In the genomic region with DNA sequence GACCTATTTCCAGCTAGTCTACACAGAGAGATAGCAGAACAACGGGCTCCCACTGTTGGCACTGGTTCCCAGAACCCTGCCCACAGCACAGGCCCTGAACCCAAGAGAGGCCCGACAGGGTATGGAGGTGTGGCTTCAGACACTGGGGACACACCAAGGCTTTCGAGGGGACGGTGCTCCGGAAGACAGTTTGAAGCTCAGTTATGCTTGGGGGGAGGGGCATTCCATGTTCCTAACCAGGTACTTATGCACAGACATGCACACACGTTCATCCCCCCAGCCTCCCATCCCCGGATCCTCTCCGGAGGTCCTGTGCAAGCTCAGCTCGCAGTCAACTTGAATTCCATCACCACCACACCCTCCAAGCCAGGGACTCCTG, we compare ENCODE assay signal across 8 mouse cellular contexts. TPM values are rescaled to one million over a fixed set of nuclear protein-coding genes. Genes with fewer than 3 reads are reported as not detected.
DNase-seq lines count a peak whose midpoint lies in the region; ATAC-seq and TF ChIP-seq lines count a peak whose summit lies in the region.
"Had no signal": no experiment of that assay in that cellular context is flagged by ENCODE, and none has a peak within 500 bp of the region (broad histone marks: within the 10 kb centered on the region; RNA-seq: fewer than 3 reads in every experiment).

No protein-coding gene starts in this region.

- in situ Hi-C loops in CH12.LX (cut with MboI; ENCODE audit: low pct_ligation_motif_present, low pct_unique_long_range_greater_than_20kb, low sequenced_read_pairs) = loop anchor here (5.0 kb wide), 1 partner anchor 65 kb away; no protein-coding TSS in a partner anchor

- no peak for TF ChIP-seq RAD21 in CH12.LX (IDR thresholded peaks at IDR 0.05; ENCODE audit: low read depth, low read length)

- TF ChIP-seq POLR2A in CH12.LX (IDR thresholded peaks at IDR 0.05; ENCODE audit: low read depth, low read length) = no peak

- DNase-seq in CH12.LX (ENCODE audit: extremely low read depth) = no peak
- peak; percentile 75 to 79 for DNase-seq in spleen, postnatal 36 days (ENCODE audit: low spot score in 2 of 2)
- DNase-seq in ovary, adult 18-20 months (ENCODE audit: low spot score) = no peak
- DNase-seq in gastrocnemius, postnatal 4 days (ENCODE audit: low spot score in 2 of 2) = no peak
- DNase-seq in kidney, postnatal 25 days = no peak

- H3K79me2 ChIP-seq in CH12.LX (replicated peaks; ENCODE audit: control insufficient read depth, extremely low read depth, insufficient read depth, poor library complexity, severe bottlenecking) = no peaks in the 10 kb centered on the region

- no peak for TF ChIP-seq EP300 in CH12.LX (IDR thresholded peaks at IDR 0.05; ENCODE audit: low read length)

- peaks cover 52 to 64% of the 10 kb centered on the region in 2 experiments for H3K4me1 ChIP-seq in CH12.LX (ENCODE audit: control insufficient read depth in 1 of 2, insufficient read depth in 2 of 2)
- peaks cover 16% of the 10 kb centered on the region for H3K4me1 ChIP-seq in brown adipose tissue, adult 24 weeks (ENCODE audit: control insufficient read depth, insufficient read depth, insufficient read length, low read length)
- peaks cover 54% of the 10 kb centered on the region for H3K4me1 ChIP-seq in hindbrain, embryonic 16.5 days (ENCODE audit: control insufficient read depth, insufficient read depth, low read depth, low read length)

- no peak for TF ChIP-seq CTCF in CH12.LX (conservative IDR thresholded peaks at IDR 0.05 in 1 of 2, IDR thresholded peaks at IDR 0.05 in 1 of 2; ENCODE audit: low read depth in 2 of 2, low read length in 2 of 2)

- 33% methylated on average over 9 of the region's 9 CpGs for WGBS in hindbrain, embryonic 16.5 days

- peak overlapping the region; percentile 39 for H3K4me2 ChIP-seq in CH12.LX (ENCODE audit: insufficient read depth, low read depth, poor library complexity, severe bottlenecking)
- peak overlapping the region; percentile 11 for H3K4me2 ChIP-seq in hindbrain, embryonic 16.5 days (ENCODE audit: low read length)

- H3K4me3 ChIP-seq in CH12.LX (replicated peaks in 1 of 3; ENCODE audit: low read depth in 2 of 3, low read length in 2 of 3, poor library complexity in 1 of 3) = peak overlapping the region in 1 of 3 experiments; percentile 12
- H3K4me3 ChIP-seq in brown adipose tissue, adult 24 weeks (ENCODE audit: insufficient read depth, low read depth, low read length) = 0 out of 2 replicates have a peak overlapping the region, but pooled peaks have one; percentile 2
- no peak overlapping the region for H3K4me3 ChIP-seq in hindbrain, embryonic 16.5 days (ENCODE audit: low read length)
- H3K4me3 ChIP-seq: heart, adult 2 months had no signal

- H3K27ac ChIP-seq in CH12.LX (ENCODE audit: insufficient read depth, low read depth) = peak overlapping the region; percentile 76
- no peak overlapping the region for H3K27ac ChIP-seq in brown adipose tissue, adult 24 weeks (replicated peaks; ENCODE audit: low read depth, low read length)
- H3K27ac ChIP-seq in hindbrain, embryonic 16.5 days (ENCODE audit: low read depth, low read length) = 0 out of 2 replicates have a peak overlapping the region, but pooled peaks have one; percentile 3
- H3K27ac ChIP-seq: heart, adult 2 months had no signal

- H3K9me3 ChIP-seq in CH12.LX (replicated peaks; ENCODE audit: low read length) = no peaks in the 10 kb centered on the region
- H3K9me3 ChIP-seq in hindbrain, embryonic 16.5 days (ENCODE audit: control insufficient read depth, low read length) = no peaks in the 10 kb centered on the region

- peaks cover 92% of the 10 kb centered on the region for H3K27me3 ChIP-seq in CH12.LX (replicated peaks)
- H3K27me3 ChIP-seq in hindbrain, embryonic 16.5 days (replicated peaks; ENCODE audit: control insufficient read depth, insufficient read depth, low read length) = no peaks in the 10 kb centered on the region

- H3K36me3 ChIP-seq in CH12.LX (replicated peaks in 1 of 2; ENCODE audit: control insufficient read depth in 1 of 2, insufficient read depth in 1 of 2, low read length in 1 of 2) = no peaks in the 10 kb centered on the region
- H3K36me3 ChIP-seq in hindbrain, embryonic 16.5 days (ENCODE audit: control insufficient read depth, insufficient read depth, low read length) = no peaks in the 10 kb centered on the region

- no peak for ATAC-seq in hindbrain, embryonic 16.5 days

- dilution Hi-C loops in CH12.LX (cut with MboI; ENCODE audit: extremely low pct_ligation_motif_present, extremely low pct_unique_long_range_greater_than_20kb, low sequenced_read_pairs) = no loop called here

- no peak overlapping the region for H3K9ac ChIP-seq in CH12.LX (ENCODE audit: insufficient read depth, low read depth)
- peak overlapping the region; percentile 35 for H3K9ac ChIP-seq in hindbrain, embryonic 16.5 days (ENCODE audit: low read depth, low read length)

TF ChIP-seq in CH12.LX, 34 proteins besides CTCF, POLR2A, EP300 and RAD21:
- TF ChIP-seq CHD1 (IDR thresholded peaks at IDR 0.05; ENCODE audit: low read depth, low read length) (no peak), UBTF (IDR thresholded peaks at IDR 0.05; ENCODE audit: low read depth, low read length) (no peak), USF1 (IDR thresholded peaks at IDR 0.05; ENCODE audit: low read depth, low read length) (no peak), PAX5 (IDR thresholded peaks at IDR 0.05; ENCODE audit: low read length) (no peak), GABPA (IDR thresholded peaks at IDR 0.05; ENCODE audit: insufficient replicate concordance, low read depth, low read length) (no peak), RCOR1 (conservative IDR thresholded peaks at IDR 0.05; ENCODE audit: low read depth, low read length) (no peak), SIN3A (IDR thresholded peaks at IDR 0.05; ENCODE audit: low read length) (no peak), HCFC1 (IDR thresholded peaks at IDR 0.05; ENCODE audit: low read depth, low read length) (no peak), MAZ (IDR thresholded peaks at IDR 0.05; ENCODE audit: low read depth, low read length) (no peak), JUN (IDR thresholded peaks at IDR 0.05; ENCODE audit: insufficient read depth, low read depth, low read length) (no peak), MXI1 (IDR thresholded peaks at IDR 0.05; ENCODE audit: low read depth, low read length) (no peak), POLR2AphosphoS2 (IDR thresholded peaks at IDR 0.05; ENCODE audit: low read depth, low read length) (no peak), ETS1 (conservative IDR thresholded peaks at IDR 0.05; ENCODE audit: low read depth, low read length) (no peak), ZC3H11A (IDR thresholded peaks at IDR 0.05; ENCODE audit: low read depth, low read length) (no peak), CHD2 (IDR thresholded peaks at IDR 0.05; ENCODE audit: low read length) (no peak), NRF1 (IDR thresholded peaks at IDR 0.05; ENCODE audit: low read depth, low read length) (no peak), NELFE (IDR thresholded peaks at IDR 0.05; ENCODE audit: low read depth, low read length) (no peak), MAFK (IDR thresholded peaks at IDR 0.05; ENCODE audit: insufficient replicate concordance, low read length) (no peak), JUND (conservative IDR thresholded peaks at IDR 0.05; ENCODE audit: low read depth, low read length) (no peak), MYC (IDR thresholded peaks at IDR 0.05; ENCODE audit: low read depth, low read length) (no peak)

RNA-seq across cellular contexts. Expression of gene Trp53i11, which starts 4.8 kb away (rescaled TPM):
- total RNA-seq in CH12.LX (2012; rRNA removed) (17.4 and 32.1 TPM in 2 replicates), CH12.LX (2014; rRNA removed) (0.36 and 0.49 TPM in 2 replicates)
- polyA plus RNA-seq in CH12.LX (2012; ENCODE audit: insufficient read length, low read depth) = 0.50 and 0.73 TPM in 2 replicates
- polyA plus RNA-seq in brown adipose tissue, adult 24 weeks (2012; ENCODE audit: insufficient read depth, insufficient read length, missing spikeins) = 7.6 and 14.4 TPM in 2 replicates
- polyA plus RNA-seq in hindbrain, embryonic 16.5 days (2015; fragmentation: Nextera tagmentation; extraction: Ambion mirVana) = 74.7 and 123 TPM in 2 replicates
- 10 to 100 TPM; 39.8 to 40.1 TPM for total RNA-seq in gastrocnemius, postnatal 4 days (2021)

Comparison
In these comparisons a context has a peak if more than half of its experiments do, and no peak if none do; other contexts are left out.
1. DNase-seq: peak in spleen, postnatal 36 days (2 of 2); none in CH12.LX (single experiment), ovary, adult 18-20 months (single experiment), gastrocnemius, postnatal 4 days (0 of 2) and kidney, postnatal 25 days (0 of 2).